Mouse (Mus musculus): ENCODE data around the gene 2010300C02Rik.

The 2010300C02Rik gene

GRCm38 (mm10) chr1:37572528-37573272, 147.2 kb downstream of the 2010300C02Rik start:
- DNase-seq (ENCODE audit: low spot score) = no peak

- DNase-seq (ENCODE audit: low spot score) = no peak
These were observed 151.5 kb downstream of the 2010300C02Rik start for GRCm38 (mm10) chr1:37568379-37568778.

GRCm38 (mm10) chr1:37566754-37567153, 153.1 kb downstream of the 2010300C02Rik start:
- no peak for DNase-seq (ENCODE audit: low spot score)

- DNase-seq (ENCODE audit: low spot score) = no peak
These were observed 153.5 kb downstream of the 2010300C02Rik start for GRCm38 (mm10) chr1:37566344-37566743.

GRCm38 (mm10) chr1:37565396-37565795, 154.5 kb downstream of the 2010300C02Rik start:
- no peak for DNase-seq (ENCODE audit: low spot score)

GRCm38 (mm10) chr1:37561955-37562354, 157.9 kb downstream of the 2010300C02Rik start:
- DNase-seq (ENCODE audit: low spot score) = no peak
